Mouse (Mus musculus): ENCODE measurements around the gene Ano10.

DNA sequence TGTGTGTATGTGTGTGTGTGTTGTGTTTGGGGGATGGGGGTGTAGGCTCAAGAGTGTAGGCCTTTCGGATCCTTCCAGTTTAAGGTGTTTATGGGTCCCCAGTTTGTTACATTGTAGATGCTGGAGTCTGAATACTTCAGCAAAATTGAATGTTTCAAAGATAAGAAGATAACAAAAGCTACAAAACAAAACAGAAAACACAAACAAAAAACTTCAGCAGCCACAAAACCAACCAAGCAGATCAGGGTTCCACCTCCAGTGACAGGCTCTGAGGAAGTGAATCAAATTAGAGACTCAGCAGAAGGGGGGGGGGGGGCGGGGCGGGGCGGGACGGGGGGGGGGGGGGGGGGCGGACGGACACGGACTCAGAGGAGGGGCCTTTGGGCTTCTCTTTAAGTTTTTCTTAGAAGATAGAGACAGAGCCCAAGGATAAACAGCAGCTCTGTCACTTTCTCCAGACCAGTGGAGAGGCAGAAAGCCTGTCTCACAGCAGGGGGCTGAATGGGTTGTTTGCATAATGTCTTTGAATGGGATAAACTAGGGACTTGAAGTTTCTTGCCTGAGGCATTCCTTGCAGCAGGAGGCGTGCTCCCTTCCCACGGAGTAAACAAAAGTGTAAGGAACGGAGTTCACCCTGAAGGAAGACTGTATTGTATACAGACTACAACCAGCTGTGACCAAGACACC is 8.9 kb downstream of the Ano10 start:
- no peak for TF ChIP-seq POLR2A (IDR thresholded peaks at IDR 0.05; ENCODE audit: borderline replicate concordance, control insufficient read depth, low read depth, low read length)
- no peak for TF ChIP-seq CTCF (IDR thresholded peaks at IDR 0.05; ENCODE audit: control insufficient read depth, insufficient read depth, low read length)

Data from bone marrow, adult 2 months (tissue).